Mouse (Mus musculus): ENCODE measurements around the gene H2afb2. TPM values are rescaled to one million over a fixed set of nuclear protein-coding genes. Genes with fewer than 3 reads are reported as not detected.

Gene H2afb2
- polyA plus RNA-seq (2014; fragmentation: Illumina TruSeq; extraction: RNeasy Lipid Tissue Mini Kit (QIAGEN cat#74804); ENCODE audit: low read depth, low replicate concordance) = not detected

GRCm38 (mm10) chrX:116680878-116681277 lies at the start of gene H2afb2:
Gene H2afb2, plus strand, starts transcription at chrX:116681178.

Other genes with a start within 250 kb of the H2afb2 start
- not detected for gene Cpxcr1, start 232.2 kb upstream of the H2afb2 start, polyA plus RNA-seq (2014; fragmentation: Illumina TruSeq; extraction: RNeasy Lipid Tissue Mini Kit (QIAGEN cat#74804); ENCODE audit: low read depth, low replicate concordance)